Mouse (Mus musculus) C2C12 (cell line): ENCODE data around the gene Selenow.

ENCODE experiments used
- CEBPB ChIP-seq: IDR thresholded peaks from one replicate; pipeline ENCODE4 v1.6.1; 2011; ENCODE audit warnings: low read depth, mild to moderate bottlenecking, control low read depth, moderate library complexity
- CTCF ChIP-seq: IDR thresholded peaks from one replicate; pipeline ENCODE4 v1.5.1; 2011; ENCODE audit not compliant: control insufficient read depth, insufficient read depth, insufficient read length
- FOSL1 ChIP-seq: IDR thresholded peaks from one replicate; pipeline ENCODE4 v1.8.0; 2011; ENCODE audit warnings: mild to moderate bottlenecking, low read length; ENCODE audit not compliant: poor library complexity, insufficient read depth, severe bottlenecking
- MAX ChIP-seq: IDR thresholded peaks from one replicate; pipeline ENCODE4 v1.6.1; 2011; ENCODE audit warnings: mild to moderate bottlenecking, control low read depth
- MYOG ChIP-seq: IDR thresholded peaks from one replicate; pipeline ENCODE4 v1.6.1; 2011; ENCODE audit not compliant: control insufficient read depth, insufficient read length; ENCODE audit errors: extremely low read depth
- USF1 ChIP-seq: IDR thresholded peaks from one replicate; pipeline ENCODE4 v1.6.1; 2011; ENCODE audit warnings: low read depth, mild to moderate bottlenecking, control low read depth, moderate library complexity

DNA sequence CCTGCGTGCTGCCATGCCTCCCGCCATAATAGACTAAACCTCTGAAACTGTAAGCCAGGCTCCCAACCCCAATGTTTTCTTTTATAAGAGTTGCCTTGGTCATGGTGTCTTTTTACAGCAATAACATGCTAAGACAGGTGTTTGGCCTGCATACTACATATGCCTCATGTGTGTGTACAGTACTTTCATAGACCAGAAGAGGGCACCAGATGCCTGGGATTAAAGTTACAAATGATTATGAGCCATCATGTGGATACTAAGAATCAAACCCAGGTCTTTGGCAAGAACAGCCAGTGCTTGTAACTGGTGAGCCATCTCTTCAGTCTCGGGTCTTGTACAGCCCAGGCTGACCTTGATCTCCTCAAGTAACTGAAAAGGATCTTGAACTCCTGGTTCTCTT lies 47.5 kb upstream of the Selenow start:
- TF ChIP-seq CTCF, result no peak
- TF ChIP-seq MAX, result no peak
- no peak for TF ChIP-seq USF1
- TF ChIP-seq MYOG, result no peak
- TF ChIP-seq FOSL1, result no peak
- no peak for TF ChIP-seq CEBPB
